Mouse (Mus musculus): ENCODE measurements around the gene Mustn1.

GRCm38 (mm10) chr14:30857990-30858389 lies 21.0 kb upstream of the Mustn1 start:
- TF ChIP-seq CTCF (IDR thresholded peaks at IDR 0.05; ENCODE audit: insufficient read depth, low read depth, low read length) = no peak
- TF ChIP-seq POLR2A (IDR thresholded peaks at IDR 0.05; ENCODE audit: insufficient read depth, low read depth, low read length) = no peak

Measured in olfactory bulb, adult 2 months (tissue).